Mouse (Mus musculus): ENCODE measurements at regions not wholly inside any gene's neighbourhood (a gene's known extent, or its start where the extent isn't known, plus 50 kb on each side); places are given as distances from the start of the nearest gene placed in this dataset.

DNA sequence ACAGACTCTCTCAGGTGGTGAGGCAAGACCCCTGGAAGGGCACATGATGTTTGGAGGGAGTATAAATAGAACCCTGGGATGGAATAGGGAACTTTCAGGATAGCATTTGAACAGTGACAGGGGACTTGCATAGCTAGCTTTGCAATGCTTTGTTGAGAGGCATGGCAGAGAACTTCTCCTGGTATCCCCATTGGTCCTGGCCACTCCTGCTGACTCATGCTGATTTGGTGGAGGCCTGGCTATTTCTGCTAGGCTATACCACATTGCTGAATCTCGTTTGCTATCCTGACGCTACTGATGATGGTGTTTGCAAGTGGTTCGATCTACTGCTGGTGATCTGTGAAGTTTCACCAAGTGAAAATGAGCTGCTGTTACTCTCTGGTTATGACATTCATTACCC, 276.7 kb upstream of the Klf3 start:
- no peak overlapping the region for H3K4me3 ChIP-seq
- no peaks in the 10 kb centered on the region for H3K27me3 ChIP-seq (replicated peaks)
- no peak overlapping the region for H3K27ac ChIP-seq
- no peaks in the 10 kb centered on the region for H3K36me3 ChIP-seq
- no peak for ATAC-seq (ENCODE audit: low FRiP score, low read depth)
- no peaks in the 10 kb centered on the region for H3K9me3 ChIP-seq
- WGBS = 90% methylated on average over 3 of the region's 3 CpGs
- H3K4me1 ChIP-seq = no peaks in the 10 kb centered on the region
- H3K4me2 ChIP-seq (replicated peaks) = no peak overlapping the region
- no peak overlapping the region for H3K9ac ChIP-seq

DNA sequence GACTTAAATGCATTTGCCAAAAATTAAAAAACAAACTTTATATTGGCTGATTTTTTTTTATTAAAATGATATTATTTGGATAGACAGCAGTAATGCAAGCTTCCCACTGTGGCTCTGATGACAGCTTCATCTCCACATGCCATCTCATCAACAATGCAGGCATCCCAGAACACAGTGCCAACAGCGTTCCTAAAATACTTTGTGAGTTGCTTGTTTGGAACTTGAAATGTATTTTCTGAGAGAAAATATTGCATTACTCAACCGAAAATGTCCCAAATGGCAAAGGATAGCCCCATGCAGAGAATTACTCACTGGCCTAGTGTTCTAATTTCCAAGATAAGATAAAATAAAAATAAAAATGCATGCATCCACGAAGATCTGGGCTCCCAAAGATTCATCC, 275.2 kb upstream of the Klf3 start:
- no peaks in the 10 kb centered on the region for H3K9me3 ChIP-seq
- H3K36me3 ChIP-seq = no peaks in the 10 kb centered on the region
- no peak overlapping the region for H3K4me3 ChIP-seq
- no peak overlapping the region for H3K27ac ChIP-seq
- no peaks in the 10 kb centered on the region for H3K4me1 ChIP-seq
- no peak for ATAC-seq (ENCODE audit: low FRiP score, low read depth)
- no peak overlapping the region for H3K4me2 ChIP-seq (replicated peaks)
- H3K27me3 ChIP-seq (replicated peaks) = no peaks in the 10 kb centered on the region
- H3K9ac ChIP-seq = no peak overlapping the region
- WGBS = 81% methylated on average over 3 of the region's 3 CpGs

DNA sequence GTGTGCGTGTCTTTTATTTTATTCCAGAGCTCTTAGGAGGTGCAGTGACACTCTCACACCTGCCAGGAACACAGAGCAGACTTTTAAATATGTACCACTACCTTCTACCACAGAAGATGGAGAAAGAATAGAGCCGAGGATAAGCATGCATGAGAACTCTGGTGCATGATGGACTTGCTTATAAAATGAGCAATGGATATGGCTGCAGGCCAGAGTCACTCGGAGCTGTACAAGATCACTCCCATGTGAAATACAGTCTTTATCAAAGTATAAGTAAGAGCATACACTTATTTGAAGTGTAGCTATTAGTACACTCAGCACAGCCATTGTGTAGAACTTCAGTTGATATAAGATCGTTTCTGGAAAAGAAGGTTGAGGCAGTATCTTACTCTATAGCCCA, 268.8 kb upstream of the Klf3 start:
- ATAC-seq (ENCODE audit: low FRiP score, low read depth) = no peak
- Histone ChIP-seq H3K4me2 (replicated peaks) (no peak overlapping the region), H3K36me3 (no peaks in the 10 kb centered on the region), H3K4me1 (peaks cover 7% of the 10 kb centered on the region), H3K4me3 (no peak overlapping the region), H3K27me3 (replicated peaks) (no peaks in the 10 kb centered on the region), H3K9ac (no peak overlapping the region), H3K9me3 (no peaks in the 10 kb centered on the region), H3K27ac (no peak overlapping the region)
- 91% methylated on average over 4 of the region's 4 CpGs for WGBS

DNA sequence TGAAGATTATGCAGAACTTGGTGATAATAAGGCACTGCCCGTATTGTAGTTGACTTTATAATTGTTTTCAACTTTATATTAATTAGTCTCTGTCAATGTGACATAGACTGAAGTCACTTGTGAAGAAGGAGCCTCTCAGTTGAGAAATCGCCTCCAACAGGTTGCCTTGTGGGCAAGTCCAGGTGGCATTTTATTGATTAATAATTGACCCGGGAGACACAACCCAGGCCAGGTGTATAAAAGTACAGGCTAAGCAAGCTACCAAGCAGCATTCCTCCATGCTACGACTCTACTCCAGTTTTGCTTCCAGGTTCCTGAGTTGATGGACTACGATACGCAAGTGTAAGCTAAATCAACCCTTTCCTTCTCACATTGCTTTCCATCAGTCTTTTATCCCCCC, 268.2 kb upstream of the Klf3 start:
- Histone ChIP-seq H3K9ac (no peak overlapping the region), H3K4me1 (peaks cover 7% of the 10 kb centered on the region), H3K9me3 (no peaks in the 10 kb centered on the region), H3K27me3 (replicated peaks) (no peaks in the 10 kb centered on the region), H3K27ac (no peak overlapping the region), H3K36me3 (no peaks in the 10 kb centered on the region), H3K4me3 (no peak overlapping the region), H3K4me2 (replicated peaks) (no peak overlapping the region)
- WGBS = 94% methylated on average over 6 of the region's 6 CpGs
- ATAC-seq (ENCODE audit: low FRiP score, low read depth) = no peak

DNA sequence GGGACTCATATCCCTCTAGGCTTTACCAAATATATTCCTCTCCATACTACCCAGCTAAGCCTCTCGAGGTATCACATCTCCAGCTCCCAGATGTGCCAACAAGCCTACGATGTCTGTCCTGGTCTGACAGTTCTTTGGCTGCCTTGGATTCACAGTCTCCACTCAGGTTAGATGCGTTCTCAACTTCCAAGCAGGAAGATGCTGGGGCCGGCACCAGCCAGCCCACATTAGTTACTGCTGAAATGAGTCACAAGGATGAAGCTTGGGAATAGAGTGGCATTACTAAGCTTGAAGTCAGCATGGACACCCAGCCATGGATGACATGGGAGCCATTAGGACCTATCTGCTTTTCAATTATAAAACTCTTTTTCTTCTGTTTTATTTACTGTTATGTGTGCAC, 267.6 kb upstream of the Klf3 start:
- WGBS = 94% methylated on average over 4 of the region's 4 CpGs
- no peaks in the 10 kb centered on the region for H3K36me3 ChIP-seq
- no peak for ATAC-seq (ENCODE audit: low FRiP score, low read depth)
- peaks cover 7% of the 10 kb centered on the region for H3K4me1 ChIP-seq
- H3K9me3 ChIP-seq = no peaks in the 10 kb centered on the region
- no peak overlapping the region for H3K9ac ChIP-seq
- H3K4me2 ChIP-seq (replicated peaks) = no peak overlapping the region
- H3K27me3 ChIP-seq (replicated peaks) = no peaks in the 10 kb centered on the region
- no peak overlapping the region for H3K4me3 ChIP-seq
- H3K27ac ChIP-seq = no peak overlapping the region

DNA sequence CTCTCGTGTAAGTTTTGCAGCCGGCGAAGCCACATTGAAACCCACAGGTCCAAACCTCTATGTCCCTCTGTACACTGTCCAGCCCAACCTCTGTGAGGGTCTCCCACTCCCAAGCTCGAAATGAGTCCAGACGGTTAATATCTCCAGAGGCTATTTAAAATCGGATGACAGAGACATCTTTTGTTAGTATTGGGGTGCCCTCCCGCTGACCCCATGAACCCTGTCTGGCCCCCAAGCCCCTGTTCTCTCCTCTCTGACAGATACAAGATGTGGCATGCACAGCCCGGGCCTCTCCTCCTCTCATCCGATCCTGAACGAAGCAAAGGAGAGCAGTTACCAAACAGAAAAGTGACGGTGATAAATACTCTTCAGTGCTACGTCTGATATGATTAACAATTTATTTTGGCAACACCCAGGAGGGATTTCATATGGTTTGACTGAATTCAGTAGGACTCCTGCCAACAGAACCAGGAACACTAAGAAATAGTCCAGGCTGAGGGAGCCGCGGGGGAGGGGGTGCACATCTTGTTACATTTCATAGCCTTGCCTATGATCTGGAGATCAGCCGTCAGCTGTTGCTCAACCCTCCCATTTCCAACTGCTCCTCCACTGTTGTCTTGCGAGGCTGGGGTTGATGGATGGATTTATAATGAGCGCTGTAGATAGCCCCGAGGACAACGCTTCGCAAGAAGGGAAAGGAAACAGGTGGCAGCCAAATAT, 266.6 kb upstream of the Klf3 start:
- Histone ChIP-seq H3K27ac (no peak overlapping the region), H3K4me3 (no peak overlapping the region), H3K36me3 (no peaks in the 10 kb centered on the region), H3K9ac (no peak overlapping the region), H3K9me3 (no peaks in the 10 kb centered on the region), H3K4me1 (peaks cover 7% of the 10 kb centered on the region), H3K27me3 (replicated peaks) (no peaks in the 10 kb centered on the region), H3K4me2 (replicated peaks) (no peak overlapping the region)
- ATAC-seq (ENCODE audit: low FRiP score, low read depth) = no peak
- whole genome bisulfite sequencing = 52% methylated on average over 20 of the region's 20 CpGs

DNA sequence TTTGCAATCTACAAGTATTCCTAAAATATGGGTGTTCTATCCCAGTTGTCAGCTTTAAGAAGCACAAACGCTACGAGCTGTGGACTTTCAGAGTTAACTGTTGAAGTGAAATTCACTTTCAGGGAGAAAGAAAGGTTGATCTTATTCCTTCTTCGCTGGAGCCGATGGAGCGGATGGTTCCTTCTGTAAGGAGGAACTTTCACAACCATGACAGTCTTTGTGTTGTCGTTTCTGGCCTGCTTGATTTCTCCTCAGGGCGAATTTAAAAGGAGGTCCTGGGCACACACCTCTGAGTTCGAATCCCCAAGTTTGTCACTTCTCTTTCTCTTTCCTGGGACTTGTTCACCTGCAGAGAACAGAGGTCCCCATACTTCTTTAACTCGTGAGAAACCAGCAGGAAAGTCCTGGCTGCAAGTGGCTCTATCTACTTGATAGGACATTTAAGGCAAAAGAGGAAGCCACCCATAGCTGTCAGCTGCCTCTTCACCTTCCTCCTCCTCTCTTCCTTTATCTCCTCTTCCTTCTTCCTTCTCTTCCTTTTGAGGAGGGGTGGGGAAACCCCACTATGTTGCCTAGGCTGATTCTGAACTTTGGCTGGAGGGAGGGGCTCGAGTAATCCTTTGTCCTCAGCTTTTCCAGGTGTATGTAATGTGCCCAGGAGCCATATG, 265.9 kb upstream of the Klf3 start:
- no peak overlapping the region for H3K4me3 ChIP-seq
- no peak overlapping the region for H3K4me2 ChIP-seq (replicated peaks)
- H3K36me3 ChIP-seq = no peaks in the 10 kb centered on the region
- no peak overlapping the region for H3K9ac ChIP-seq
- no peaks in the 10 kb centered on the region for H3K27me3 ChIP-seq (replicated peaks)
- 82% methylated on average over 10 of the region's 10 CpGs for WGBS
- peaks cover 11% of the 10 kb centered on the region for H3K4me1 ChIP-seq
- no peak overlapping the region for H3K27ac ChIP-seq
- no peak for ATAC-seq (ENCODE audit: low FRiP score, low read depth)
- H3K9me3 ChIP-seq = no peaks in the 10 kb centered on the region

DNA sequence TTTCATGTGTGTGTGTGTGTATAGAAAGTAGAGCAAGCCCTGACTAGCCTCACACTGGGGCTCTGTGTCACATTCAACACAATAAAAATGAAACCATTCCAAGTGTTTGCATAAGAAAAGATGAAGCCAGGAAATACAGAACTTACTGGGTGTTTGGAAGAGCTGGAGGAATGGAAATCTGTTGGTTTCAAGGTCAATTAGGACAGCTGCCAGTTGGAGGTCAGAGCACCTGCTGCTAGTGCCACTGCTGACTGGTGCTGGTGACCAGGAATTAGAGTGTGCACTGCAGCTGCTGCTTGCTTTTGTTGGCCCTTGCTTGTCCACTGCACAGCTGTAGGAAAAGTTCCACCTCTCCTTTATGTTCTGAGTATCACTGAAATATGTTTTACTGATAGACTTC, 261.4 kb upstream of the Klf3 start:
- H3K27me3 ChIP-seq (replicated peaks) = no peaks in the 10 kb centered on the region

DNA sequence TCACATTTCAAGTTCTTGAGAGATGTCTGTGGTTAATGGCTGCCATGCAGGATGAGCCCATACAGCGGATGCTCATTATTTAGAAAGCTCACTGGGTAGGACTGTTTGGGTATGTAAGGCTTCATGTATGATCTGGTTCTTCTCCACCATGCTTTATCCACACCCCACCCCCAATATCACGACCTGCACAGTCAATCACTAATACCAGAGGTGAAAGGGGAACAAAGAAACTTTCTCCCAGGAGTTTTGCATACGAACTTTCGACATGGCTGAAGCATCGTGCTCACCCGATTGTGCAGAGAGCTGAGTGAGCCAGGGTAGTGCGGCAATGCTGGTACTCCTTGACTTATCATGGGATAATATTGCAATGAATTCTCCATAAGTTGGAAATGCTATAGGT, 247.3 kb upstream of the Klf3 start:
- Histone ChIP-seq H3K4me3 (no peak overlapping the region), H3K9me3 (no peaks in the 10 kb centered on the region), H3K9ac (no peak overlapping the region), H3K27me3 (replicated peaks) (no peaks in the 10 kb centered on the region), H3K4me1 (no peaks in the 10 kb centered on the region), H3K36me3 (no peaks in the 10 kb centered on the region), H3K4me2 (replicated peaks) (no peak overlapping the region), H3K27ac (no peak overlapping the region)
- no peak for ATAC-seq (ENCODE audit: low FRiP score, low read depth)
- WGBS = 88% methylated on average over 7 of the region's 7 CpGs

More for the DNA sequence above, 261.4 kb upstream of the Klf3 start:
- Histone ChIP-seq H3K4me3 (no peak overlapping the region), H3K4me2 (replicated peaks) (no peak overlapping the region), H3K4me1 (peaks cover 5% of the 10 kb centered on the region), H3K9me3 (0 out of 2 replicates have a peak, but pooled peaks cover 7% of the 10 kb centered on the region), H3K27ac (no peak overlapping the region), H3K36me3 (no peaks in the 10 kb centered on the region), H3K9ac (no peak overlapping the region)
- ATAC-seq (ENCODE audit: low FRiP score, low read depth) = no peak

DNA sequence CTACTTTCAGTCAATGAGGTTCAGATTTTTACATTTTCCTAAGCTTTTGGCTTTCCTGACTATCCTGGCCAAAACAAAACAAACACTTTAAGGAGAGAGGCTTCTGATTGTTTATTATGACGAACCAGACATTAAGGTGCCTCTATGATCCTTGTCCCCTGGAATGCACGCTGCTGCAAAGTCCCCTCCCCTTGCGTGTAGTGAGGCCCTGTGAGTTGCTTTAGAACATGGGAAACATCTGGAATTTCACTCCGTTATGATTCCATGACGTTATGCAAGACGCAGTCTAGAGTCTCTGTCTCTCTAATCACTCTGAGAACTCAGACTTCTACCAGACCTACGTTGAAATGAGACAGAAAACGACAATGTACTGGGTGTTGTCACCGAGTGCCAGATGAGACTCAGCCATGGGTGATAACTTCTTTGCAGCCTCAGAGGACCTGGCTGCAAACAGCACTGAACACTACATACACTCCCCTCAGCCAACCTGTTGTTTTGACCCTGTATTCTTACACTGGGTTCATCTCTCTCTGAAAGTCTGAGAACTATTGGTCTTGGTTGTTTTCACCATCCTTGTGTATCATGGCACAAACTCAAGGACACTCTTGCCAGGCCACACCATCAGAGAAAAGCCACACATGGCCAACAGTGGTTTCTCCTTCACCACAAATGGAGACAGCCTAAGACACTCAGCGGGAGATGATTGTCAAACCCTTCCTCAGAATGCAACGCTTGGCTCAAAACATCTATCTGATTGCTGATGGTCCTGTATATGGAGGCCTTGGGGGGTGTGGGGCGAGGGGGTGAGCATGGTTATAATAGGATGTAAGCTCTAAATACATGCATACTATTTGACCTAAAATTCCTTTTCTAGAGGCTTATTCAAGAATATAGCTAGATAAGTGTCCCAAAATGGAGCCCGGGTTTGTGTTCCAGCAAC, 236.5 kb upstream of the Klf3 start:
- 84% methylated on average over 13 of the region's 13 CpGs for whole genome bisulfite sequencing
- no peaks in the 10 kb centered on the region for H3K4me1 ChIP-seq
- no peaks in the 10 kb centered on the region for H3K36me3 ChIP-seq
- H3K9ac ChIP-seq = no peak overlapping the region
- no peak overlapping the region for H3K4me3 ChIP-seq
- no peaks in the 10 kb centered on the region for H3K9me3 ChIP-seq
- H3K27me3 ChIP-seq (replicated peaks) = no peaks in the 10 kb centered on the region
- H3K27ac ChIP-seq = no peak overlapping the region
- no peak overlapping the region for H3K4me2 ChIP-seq (replicated peaks)
- no peak for ATAC-seq (ENCODE audit: low FRiP score, low read depth)

DNA sequence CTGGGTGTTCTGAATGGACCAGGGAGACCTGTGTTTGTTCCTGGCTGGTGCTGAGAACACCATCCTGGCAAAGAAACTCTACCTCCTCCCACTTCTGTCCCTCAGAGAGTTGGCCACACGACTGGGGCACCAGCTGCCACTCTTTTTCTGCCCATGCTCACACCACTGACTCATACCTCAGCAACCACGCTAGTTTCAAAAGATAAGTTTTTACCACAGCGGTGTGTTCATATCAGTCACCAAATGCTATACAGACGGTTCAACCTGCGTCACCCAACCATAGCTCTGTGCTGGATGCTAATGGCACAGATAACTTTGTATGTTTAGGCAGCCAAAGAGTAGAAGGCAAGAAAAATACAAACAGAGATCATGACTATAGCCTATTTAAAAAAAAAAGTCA, 235.4 kb upstream of the Klf3 start:
- Histone ChIP-seq H3K9ac (no peak overlapping the region), H3K4me3 (no peak overlapping the region), H3K4me1 (no peaks in the 10 kb centered on the region), H3K4me2 (replicated peaks) (no peak overlapping the region), H3K9me3 (no peaks in the 10 kb centered on the region), H3K27me3 (replicated peaks) (no peaks in the 10 kb centered on the region), H3K27ac (no peak overlapping the region), H3K36me3 (no peaks in the 10 kb centered on the region)
- no peak for ATAC-seq (ENCODE audit: low FRiP score, low read depth)
- 92% methylated on average over 5 of the region's 5 CpGs for WGBS

DNA sequence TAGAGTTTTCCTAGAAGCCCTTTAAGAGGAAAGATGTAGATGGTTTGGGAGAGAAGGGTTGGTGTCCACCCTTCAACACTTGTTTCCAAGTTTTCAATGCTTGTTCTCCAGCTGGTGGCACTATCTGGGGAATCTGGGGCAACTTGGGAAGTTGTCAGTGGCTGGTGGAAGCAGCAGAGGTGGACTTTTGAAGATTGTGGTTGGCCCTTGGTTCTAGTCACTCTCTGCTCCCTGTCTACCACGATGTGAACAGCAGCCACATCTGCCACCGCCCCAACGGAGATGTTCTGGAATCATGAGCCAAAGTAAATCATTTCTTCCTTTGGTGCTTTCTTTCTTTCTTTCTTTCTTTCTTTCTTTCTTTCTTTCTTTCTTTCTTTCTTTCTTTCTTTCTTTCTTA, 234.9 kb upstream of the Klf3 start:
- Histone ChIP-seq H3K9me3 (no peaks in the 10 kb centered on the region), H3K4me3 (no peak overlapping the region), H3K36me3 (no peaks in the 10 kb centered on the region), H3K27ac (no peak overlapping the region), H3K9ac (no peak overlapping the region), H3K4me1 (no peaks in the 10 kb centered on the region), H3K4me2 (replicated peaks) (no peak overlapping the region), H3K27me3 (replicated peaks) (no peaks in the 10 kb centered on the region)
- 76% methylated on average over 3 of the region's 3 CpGs for WGBS
- no peak for ATAC-seq (ENCODE audit: low FRiP score, low read depth)

All from neural tube, embryonic 12.5 days (tissue).